Comparison of ENCODE assay signal across 8 mouse cellular contexts in genomic region chrX:106015571-106016322, GRCm38 (mm10). TPM values are rescaled to one million over a fixed set of nuclear protein-coding genes. Genes with fewer than 3 reads are reported as not detected.
DNase-seq lines count a peak whose midpoint lies in the region; ATAC-seq and TF ChIP-seq lines count a peak whose summit lies in the region.

Gene Cox7b (plus strand): TSS chrX:106015700.

- peak within 1 kb of the TSS; percentile 62 to 91 (median 76) for H3K4me3 ChIP-seq in CH12.LX (replicated peaks in 1 of 3; ENCODE audit: low read depth in 2 of 3, low read length in 2 of 3, poor library complexity in 1 of 3)
- H3K4me3 ChIP-seq in heart, embryonic 13.5 days = peak within 1 kb of the TSS; percentile 68
- peak within 1 kb of the TSS; percentile 56 for H3K4me3 ChIP-seq in kidney, postnatal 0 days (replicated peaks; ENCODE audit: low read depth, low read length)
- H3K4me3 ChIP-seq in liver, adult 2 months (ENCODE audit: insufficient read depth, low read depth, low read length) = peak within 1 kb of the TSS; percentile 94
- peak within 1 kb of the TSS; percentile 77 for H3K4me3 ChIP-seq in myocyte

- peak within 1 kb of the TSS; percentile 81 for H3K9ac ChIP-seq in CH12.LX (ENCODE audit: insufficient read depth, low read depth)
- H3K9ac ChIP-seq in heart, embryonic 13.5 days = peak within 1 kb of the TSS; percentile 88
- H3K9ac ChIP-seq in kidney, postnatal 0 days (ENCODE audit: low read depth, low read length) = peak within 1 kb of the TSS; percentile 73
- H3K9ac ChIP-seq in liver, adult 2 months (ENCODE audit: low read depth, low read length) = peak within 1 kb of the TSS; percentile 98

- peaks cover 0 to 4% of the 10 kb centered on the region in 2 experiments; a peak in 2 of 4 replicates for H3K4me1 ChIP-seq in CH12.LX (ENCODE audit: control insufficient read depth in 1 of 2, insufficient read depth in 2 of 2)
- H3K4me1 ChIP-seq in heart, embryonic 13.5 days = peaks cover 5% of the 10 kb centered on the region; the same call in 1 of the 2 replicates
- H3K4me1 ChIP-seq in kidney, postnatal 0 days (replicated peaks; ENCODE audit: insufficient read depth, low read length) = no peaks in the 10 kb centered on the region
- H3K4me1 ChIP-seq in liver, adult 2 months (ENCODE audit: control insufficient read depth, insufficient read depth, low read length) = peaks cover 2% of the 10 kb centered on the region; the same call in 1 of the 2 replicates

- H3K27me3 ChIP-seq in CH12.LX (replicated peaks) = no peaks in the 10 kb centered on the region
- no peaks in the 10 kb centered on the region for H3K27me3 ChIP-seq in heart, embryonic 13.5 days (replicated peaks)
- no peaks in the 10 kb centered on the region for H3K27me3 ChIP-seq in kidney, postnatal 0 days (ENCODE audit: insufficient read depth, low read length)
- no peaks in the 10 kb centered on the region for H3K27me3 ChIP-seq in liver, adult 2 months (ENCODE audit: control insufficient read depth, insufficient read depth, low read length)
- H3K27me3 ChIP-seq in myocyte (ENCODE audit: control insufficient read depth, insufficient read depth, insufficient read length) = no peaks in the 10 kb centered on the region

- no peak within 1 kb of the TSS for H3ac ChIP-seq in myocyte (ENCODE audit: control insufficient read depth, insufficient read length)

- H3K4me2 ChIP-seq in CH12.LX (ENCODE audit: insufficient read depth, low read depth, poor library complexity, severe bottlenecking) (peak within 1 kb of the TSS; percentile 5; the same call in 1 of the 2 replicates), myocyte (ENCODE audit: low read depth) (peak within 1 kb of the TSS; percentile 65)
- peak within 1 kb of the TSS; percentile 65 for H3K4me2 ChIP-seq in heart, embryonic 13.5 days
- peak within 1 kb of the TSS; percentile 47 for H3K4me2 ChIP-seq in kidney, postnatal 0 days (ENCODE audit: low read length)

- H3K36me3 ChIP-seq in CH12.LX (replicated peaks in 1 of 2; ENCODE audit: control insufficient read depth in 1 of 2, insufficient read depth in 1 of 2, low read length in 1 of 2) (peaks cover 12 to 16% of the 10 kb centered on the region in 2 experiments), myocyte (ENCODE audit: control insufficient read depth, insufficient read depth) (no peaks in the 10 kb centered on the region)
- H3K36me3 ChIP-seq in heart, embryonic 13.5 days = peaks cover 23% of the 10 kb centered on the region
- H3K36me3 ChIP-seq in kidney, postnatal 0 days (ENCODE audit: insufficient read depth, low read length) = no peaks in the 10 kb centered on the region
- peaks cover 13% of the 10 kb centered on the region for H3K36me3 ChIP-seq in liver, adult 2 months (ENCODE audit: control insufficient read depth, insufficient read depth, low read length)

- in situ Hi-C loops in CH12.LX (cut with MboI; ENCODE audit: low pct_ligation_motif_present, low pct_unique_long_range_greater_than_20kb, low sequenced_read_pairs) = loop anchor here (5.0 to 10.0 kb wide), 2 partner anchors 91 to 152 kb away; partner anchors contain the start of gene Atrx

- H3K79me2 ChIP-seq in CH12.LX (replicated peaks; ENCODE audit: control insufficient read depth, extremely low read depth, insufficient read depth, poor library complexity, severe bottlenecking) = peaks cover 16% of the 10 kb centered on the region
- peaks cover 4% of the 10 kb centered on the region; the same call in 1 of the 2 replicates for H3K79me2 ChIP-seq in liver, adult 2 months (ENCODE audit: control insufficient read depth, insufficient read depth, low read length)
- peaks cover 38% of the 10 kb centered on the region for H3K79me2 ChIP-seq in myocyte (ENCODE audit: control insufficient read depth, insufficient read depth)

- TF ChIP-seq CTCF in CH12.LX (conservative IDR thresholded peaks at IDR 0.05 in 1 of 2, IDR thresholded peaks at IDR 0.05 in 1 of 2; ENCODE audit: low read depth in 2 of 2, low read length in 2 of 2) = no peak
- TF ChIP-seq CTCF in kidney, postnatal 0 days (IDR thresholded peaks at IDR 0.05; ENCODE audit: low read depth) = no peak
- no peak for TF ChIP-seq CTCF in liver, adult 2 months (IDR thresholded peaks at IDR 0.05; ENCODE audit: low read depth, low read length)

- no peaks in the 10 kb centered on the region for H3K9me3 ChIP-seq in CH12.LX (replicated peaks; ENCODE audit: low read length)
- no peaks in the 10 kb centered on the region for H3K9me3 ChIP-seq in heart, embryonic 13.5 days
- H3K9me3 ChIP-seq in kidney, postnatal 0 days (replicated peaks; ENCODE audit: low read length) = no peaks in the 10 kb centered on the region

- dilution Hi-C loops in CH12.LX (cut with MboI; ENCODE audit: extremely low pct_ligation_motif_present, extremely low pct_unique_long_range_greater_than_20kb, low sequenced_read_pairs) = no loop called here

- no peak for TF ChIP-seq RAD21 in CH12.LX (IDR thresholded peaks at IDR 0.05; ENCODE audit: low read depth, low read length)

- 10% methylated on average over 26 of the region's 26 CpGs for WGBS in heart, embryonic 13.5 days
- WGBS in kidney, postnatal 0 days = 25% methylated on average over 26 of the region's 26 CpGs
- 2% methylated on average over 26 of the region's 26 CpGs for WGBS in liver, adult 2 months

- DNase-seq in CH12.LX (ENCODE audit: extremely low read depth) = peak; percentile 88
- DNase-seq in c-Kit-positive CD71-negative TER-119-negative erythroid progenitor cells, embryonic 14.5 days (ENCODE audit: low read depth) = peak; percentile 84
- DNase-seq in fibroblast of lung, adult 2 months (ENCODE audit: low read depth) = peak; percentile 68
- peak; percentile 94 for DNase-seq in kidney, postnatal 0 days (ENCODE audit: low spot score)
- peak; percentile 86 for DNase-seq in liver, adult 2 months (ENCODE audit: extremely low read depth, low read depth, low spot score)
- peak; percentile 78 to 84 for DNase-seq in spleen, postnatal 4 days (ENCODE audit: low spot score in 2 of 2)

- no peak for ATAC-seq in heart, embryonic 13.5 days (ENCODE audit: extremely low read depth, insufficient number of reproducible peaks, low FRiP score, low TSS enrichment)
- ATAC-seq in kidney, postnatal 0 days (replicated peaks; ENCODE audit: low FRiP score, low read depth) = peak; percentile 71

- H3K27ac ChIP-seq in CH12.LX (ENCODE audit: insufficient read depth, low read depth) = peak within 1 kb of the TSS; percentile 83
- peak within 1 kb of the TSS; percentile 91 for H3K27ac ChIP-seq in heart, embryonic 13.5 days (replicated peaks)
- H3K27ac ChIP-seq in kidney, postnatal 0 days = peak within 1 kb of the TSS; percentile 93
- H3K27ac ChIP-seq in liver, adult 2 months (replicated peaks; ENCODE audit: insufficient read depth, low read depth, low read length) = peak within 1 kb of the TSS; percentile 99

- TF ChIP-seq EP300 in CH12.LX (IDR thresholded peaks at IDR 0.05; ENCODE audit: low read length) = no peak

- peak; percentile 76 for TF ChIP-seq POLR2A in CH12.LX (IDR thresholded peaks at IDR 0.05; ENCODE audit: low read depth, low read length)
- TF ChIP-seq POLR2A in liver, adult 2 months (IDR thresholded peaks at IDR 0.05; ENCODE audit: extremely low read depth, insufficient read depth, low read length) = 0 out of 2 replicates have a peak, but pooled peaks have one; percentile 37
- TF ChIP-seq POLR2A in myocyte (IDR thresholded peaks at IDR 0.05; ENCODE audit: insufficient read length, low read depth) = peak; percentile 53

TF ChIP-seq in CH12.LX, 34 proteins besides CTCF, POLR2A, EP300 and RAD21 (continues in another document):
- TF ChIP-seq NELFE (IDR thresholded peaks at IDR 0.05; ENCODE audit: low read depth, low read length) (peak; percentile 77), MAZ (IDR thresholded peaks at IDR 0.05; ENCODE audit: low read depth, low read length) (no peak), CHD1 (IDR thresholded peaks at IDR 0.05; ENCODE audit: low read depth, low read length) (peak; percentile 79; the same call in 1 of the 2 replicates), UBTF (IDR thresholded peaks at IDR 0.05; ENCODE audit: low read depth, low read length) (no peak), MEF2A (IDR thresholded peaks at IDR 0.05; ENCODE audit: borderline replicate concordance, low read depth, low read length) (no peak), ZNF384 (IDR thresholded peaks at IDR 0.05; ENCODE audit: low read depth, low read length) (0 out of 2 replicates have a peak, but pooled peaks have one; percentile 16), E2F4 (IDR thresholded peaks at IDR 0.05; ENCODE audit: insufficient replicate concordance, low read depth, low read length) (no peak), NRF1 (IDR thresholded peaks at IDR 0.05; ENCODE audit: low read depth, low read length) (no peak), MXI1 (IDR thresholded peaks at IDR 0.05; ENCODE audit: low read depth, low read length) (peak; percentile 69; the same call in 1 of the 2 replicates), SIN3A (IDR thresholded peaks at IDR 0.05; ENCODE audit: low read length) (peak; percentile 79), USF1 (IDR thresholded peaks at IDR 0.05; ENCODE audit: low read depth, low read length) (no peak)

TF ChIP-seq in myocyte, 11 proteins besides CTCF, POLR2A, EP300 and RAD21:
- no peak for TF ChIP-seq MYOG (IDR thresholded peaks at IDR 0.05; ENCODE audit: control insufficient read depth in 1 of 3, insufficient read depth in 1 of 3, insufficient read length in 2 of 3, low read depth in 2 of 3)
- peak; percentile 49 for TF ChIP-seq POLR2AphosphoS2 (IDR thresholded peaks at IDR 0.05; ENCODE audit: insufficient read length, low read depth)
TF ChIP-seq in myocyte: peak in this region for 1.

RNA-seq across cellular contexts. Expression of gene Cox7b, which starts in this region (rescaled TPM):
- total RNA-seq in CH12.LX (2012; rRNA removed) (222 and 270 TPM in 2 replicates), CH12.LX (2014; rRNA removed) (593 and 712 TPM in 2 replicates)
- polyA plus RNA-seq in CH12.LX (2012; ENCODE audit: insufficient read length, low read depth) (705 and 804 TPM in 2 replicates), myocyte (2012; fragmentation: generic; extraction: Trizol) (246 TPM)
- 770 and 864 TPM in 2 replicates for polyA plus RNA-seq in heart, embryonic 13.5 days (2015; fragmentation: Nextera tagmentation; extraction: Ambion mirVana)
- polyA plus RNA-seq in kidney, postnatal 0 days (2015; fragmentation: Nextera tagmentation; extraction: Ambion mirVana) = 754 and 861 TPM in 2 replicates
- total RNA-seq in liver, adult 2 months (2014; rRNA removed) = 366 and 416 TPM in 2 replicates
- polyA plus RNA-seq in liver, adult 2 months (2012; rRNA removed) = 134 and 154 TPM in 2 replicates

Comparison
In these comparisons a context has a peak if more than half of its experiments do, and no peak if none do; other contexts are left out.
1. H3K4me2 ChIP-seq: peak in every context shown above with its lines; median percentile 65 in heart, embryonic 13.5 days; 65 in myocyte; 47 in kidney, postnatal 0 days; 5 in CH12.LX.